Mouse (Mus musculus) forelimb bud, embryonic 11.5 days (tissue): Measurements from ENCODE around the gene Hao1.

Experiments used
- DNase-seq: peaks from one replicate; pipeline ENCODE4 v3.0.0-alpha.2; 2012; ENCODE audit warnings: low read depth, low spot score

The Hao1 gene

DNA sequence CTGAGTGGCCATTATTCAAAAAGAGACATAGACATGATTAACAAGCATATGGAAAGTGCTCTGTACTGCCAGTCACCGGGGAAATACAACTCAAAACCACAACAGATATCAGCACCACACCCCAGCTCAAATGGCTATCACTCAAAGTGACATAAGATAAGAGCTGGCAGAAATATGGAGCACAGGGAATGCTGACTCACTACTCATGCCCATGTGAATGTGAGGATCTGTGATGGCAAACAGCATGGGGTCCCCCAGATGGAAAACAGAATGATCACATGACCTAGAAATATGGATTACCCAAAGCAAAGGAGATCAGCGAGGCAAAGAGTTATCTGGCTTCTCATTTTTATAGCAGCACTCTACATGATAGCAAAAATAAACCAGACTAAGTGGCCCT, 89.0 kb downstream of the Hao1 start:
- DNase-seq: no peak

DNA sequence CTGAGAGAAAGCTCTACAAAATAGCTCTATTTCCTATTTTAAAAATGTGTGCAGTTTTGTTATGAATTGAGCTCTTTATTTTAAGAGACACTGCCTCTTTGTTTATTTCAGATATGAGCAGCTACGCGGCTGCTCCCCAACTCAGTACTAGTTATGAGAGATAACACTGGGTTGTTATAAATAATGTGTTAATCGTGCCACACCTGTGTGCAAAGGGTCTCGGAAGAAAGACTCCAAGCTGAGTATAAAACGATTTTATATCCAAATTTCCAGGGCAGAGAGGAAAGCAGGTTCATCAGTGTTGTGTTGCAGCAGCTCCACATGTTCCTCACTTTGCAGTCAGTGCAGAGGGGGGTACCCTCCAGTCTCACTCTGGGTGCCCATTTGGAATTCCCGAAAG, 91.8 kb downstream of the Hao1 start:
- DNase-seq: no peak

DNA sequence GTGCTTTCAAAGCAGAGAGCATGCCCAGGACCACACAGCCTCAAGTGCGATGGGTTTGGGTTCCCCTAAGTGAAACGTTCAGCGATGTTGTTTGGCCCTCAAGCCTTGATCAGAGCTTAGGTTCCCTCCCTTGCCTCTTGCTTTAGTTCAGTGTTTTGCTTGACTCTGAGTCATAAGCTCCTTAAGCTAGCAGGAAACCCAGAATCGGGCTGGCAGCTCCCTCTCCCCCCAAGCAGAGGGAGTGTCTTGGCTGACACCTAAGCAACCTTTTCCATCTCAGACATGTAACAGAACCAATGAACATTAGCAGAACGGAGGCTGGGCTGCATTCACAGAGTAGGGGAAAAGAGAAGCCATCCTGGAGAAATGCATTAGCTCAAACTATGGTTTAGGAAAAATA, 93.3 kb downstream of the Hao1 start:
- no peak for DNase-seq

DNA sequence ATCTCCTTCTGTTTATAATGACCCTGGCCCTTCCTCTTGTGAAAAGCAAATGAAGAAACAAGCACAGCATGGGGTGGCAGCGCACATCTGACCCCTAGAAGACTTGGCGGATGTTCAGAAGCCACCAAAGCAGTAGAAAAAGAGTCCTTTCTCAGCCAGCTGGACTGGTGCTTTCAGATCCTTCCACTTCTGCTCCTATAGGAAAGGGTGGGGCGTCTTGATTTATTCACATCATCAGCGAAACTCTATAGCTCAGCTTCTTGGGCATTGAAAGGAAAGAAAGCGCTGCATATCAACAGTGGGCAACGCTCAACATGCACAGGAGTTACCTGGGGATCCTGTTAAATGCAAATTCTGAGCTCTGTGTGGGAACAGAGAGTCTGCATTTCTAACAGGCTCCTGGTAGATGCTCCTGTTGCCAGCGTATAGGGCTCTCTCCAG, 98.1 kb downstream of the Hao1 start:
- DNase-seq: no peak

DNA sequence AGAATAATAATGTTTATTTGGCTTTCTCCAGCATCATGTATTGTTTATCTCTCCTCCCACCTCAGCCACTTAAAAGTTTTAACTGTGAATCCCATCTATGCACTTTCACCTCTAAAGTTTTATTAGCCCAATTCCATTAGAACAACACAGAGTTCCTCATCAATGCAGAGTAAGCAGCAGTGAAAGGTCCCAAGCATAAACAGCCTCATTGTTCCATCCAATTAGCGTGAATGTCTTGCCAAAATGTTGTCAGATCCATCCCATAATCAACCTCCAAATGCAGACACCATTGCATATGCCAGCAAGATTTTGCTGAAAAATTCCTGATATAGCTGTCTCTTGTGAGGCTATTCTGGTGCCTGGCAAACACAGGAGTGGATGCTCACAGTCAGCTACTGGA, 101.4 kb downstream of the Hao1 start:
- DNase-seq: no peak

DNA sequence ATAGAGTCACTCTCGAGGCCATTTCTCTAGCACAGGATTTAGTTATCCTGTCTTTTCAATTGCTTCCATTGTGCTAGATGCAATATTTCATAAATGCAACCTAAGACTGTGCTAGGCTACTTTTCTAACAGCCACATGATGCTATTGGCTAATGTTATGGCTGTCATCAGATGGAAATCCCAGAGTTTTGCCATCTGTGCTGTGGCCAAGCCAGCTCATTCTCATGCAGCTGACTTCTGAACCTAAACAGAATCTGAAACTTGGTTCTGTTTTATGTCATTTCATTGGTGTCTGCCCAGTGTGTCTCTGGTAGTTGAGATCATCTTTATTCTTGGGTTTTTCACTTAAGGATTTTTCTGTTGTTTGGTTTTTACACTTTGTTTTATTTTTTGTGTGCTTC, 103.2 kb downstream of the Hao1 start:
- no peak for DNase-seq
